Mouse (Mus musculus) granulocyte monocyte progenitor cell, adult 5-6 weeks (primary cell): Measurements from ENCODE around the gene Nat8f6. TPM values are rescaled to one million over a fixed set of nuclear protein-coding genes. Genes with fewer than 3 reads are reported as not detected.
"Not testable (repeated sequence)": the region's sequence is repeated elsewhere in the genome, so short reads cannot be mapped to it uniquely, and the experiment has no call there.

ENCODE experiments used
- ATAC-seq: replicated peaks from 2 replicates; pipeline ENCODE4 v1.8.0; 2016; ENCODE audit warnings: mild to moderate bottlenecking, moderate TSS enrichment, inconsistent platforms; ENCODE audit not compliant: poor library complexity, severe bottlenecking
- total RNA-seq, 2 experiments: library from RNA; stranded (forward) in 1 of 2; stranded (reverse) in 1 of 2; fragments of 200-712, 200-1000 nt in 1 of 2; fragments of >200 nt in 1 of 2; fragmentation: Nextera tagmentation in 1 of 2; gene quantifications; 2 replicates each; pipeline ENCODE4 v1.2.3; 2014 to 2017

Gene Nat8f6
- total RNA-seq, 2 experiments from 2014 or later, result not detected

DNA sequence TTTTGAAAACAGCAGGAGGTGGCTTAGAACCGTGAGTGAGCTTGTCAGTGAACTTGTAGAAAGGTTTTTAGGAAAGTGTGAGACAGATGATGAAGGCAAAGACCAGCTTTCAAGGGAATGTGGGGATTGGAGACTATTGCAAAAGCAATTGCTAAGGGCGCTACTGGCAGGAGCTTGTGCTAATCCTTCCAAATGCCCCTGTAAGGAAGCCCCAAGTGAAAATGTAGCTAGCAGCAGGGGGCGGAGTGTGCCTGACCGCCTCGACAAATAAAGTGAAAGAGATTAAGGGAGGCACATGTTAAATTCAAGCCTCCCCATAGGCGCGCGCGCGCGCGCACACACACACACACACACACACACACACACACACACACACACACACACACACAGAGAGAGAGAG is 16.6 kb upstream of the Nat8f6 start:
- peak; percentile 44; the same call in 1 of the 2 replicates for ATAC-seq

DNA sequence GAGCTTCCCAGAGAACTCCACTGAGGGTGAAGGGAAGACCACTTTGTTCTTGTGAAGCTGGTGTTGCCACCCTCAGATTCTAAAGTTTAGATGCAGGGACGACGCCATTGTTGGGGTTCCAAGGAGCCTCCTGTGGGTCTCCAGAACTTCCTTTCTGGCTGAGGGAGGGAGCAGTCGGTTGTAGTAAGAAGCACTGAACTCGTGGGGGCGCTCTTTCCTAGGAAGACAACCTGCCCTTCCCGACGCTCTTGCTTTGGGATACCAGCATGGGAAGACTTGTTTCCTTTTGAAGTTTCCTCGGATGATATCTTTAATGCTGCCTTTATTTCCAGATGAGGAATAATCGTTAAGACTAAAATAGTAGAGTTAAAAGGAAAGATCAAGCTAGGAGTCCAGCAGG is 16.1 kb upstream of the Nat8f6 start:
- ATAC-seq, result peak; percentile 30; the same call in 1 of the 2 replicates

DNA sequence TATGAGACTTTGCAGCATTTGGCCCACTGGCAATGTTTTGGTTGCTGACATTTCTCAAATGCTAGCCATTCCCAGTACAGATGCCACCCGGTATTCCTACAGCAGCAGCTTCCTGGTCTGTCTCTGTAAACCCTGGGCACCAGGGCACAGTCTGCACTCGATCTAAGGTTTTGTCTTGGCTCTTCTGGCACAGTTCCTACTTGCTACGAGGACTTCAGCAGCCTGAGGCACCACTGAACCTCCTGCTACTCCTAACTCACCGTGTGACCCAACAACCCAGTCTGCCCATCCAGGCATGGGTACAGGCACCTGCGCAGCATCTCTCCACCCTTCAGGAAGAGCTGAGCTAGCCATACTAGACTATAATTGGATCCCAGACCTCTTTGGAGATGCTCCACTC is 15.3 kb upstream of the Nat8f6 start:
- ATAC-seq, result not testable (repeated sequence)

DNA sequence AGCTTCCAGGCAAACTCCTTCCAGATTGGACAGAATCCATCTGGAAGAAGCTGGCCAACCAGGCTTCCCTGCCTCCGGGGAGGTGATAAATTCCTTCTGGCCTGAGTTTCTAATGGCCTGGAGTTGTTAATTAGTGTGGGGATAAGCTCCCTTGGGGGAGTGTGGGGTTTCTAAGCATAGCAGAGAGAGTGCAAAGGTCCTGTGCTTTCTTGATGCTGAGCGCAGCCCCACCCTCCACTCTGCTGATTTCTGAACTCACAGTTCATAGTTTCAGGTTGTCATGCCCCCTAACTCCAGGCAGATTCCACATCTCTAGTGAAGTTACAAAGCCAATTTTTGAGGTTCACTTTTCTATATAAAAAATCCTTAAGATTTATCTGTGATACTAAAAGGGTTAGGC is 14.3 kb upstream of the Nat8f6 start:
- ATAC-seq, result not testable (repeated sequence)

DNA sequence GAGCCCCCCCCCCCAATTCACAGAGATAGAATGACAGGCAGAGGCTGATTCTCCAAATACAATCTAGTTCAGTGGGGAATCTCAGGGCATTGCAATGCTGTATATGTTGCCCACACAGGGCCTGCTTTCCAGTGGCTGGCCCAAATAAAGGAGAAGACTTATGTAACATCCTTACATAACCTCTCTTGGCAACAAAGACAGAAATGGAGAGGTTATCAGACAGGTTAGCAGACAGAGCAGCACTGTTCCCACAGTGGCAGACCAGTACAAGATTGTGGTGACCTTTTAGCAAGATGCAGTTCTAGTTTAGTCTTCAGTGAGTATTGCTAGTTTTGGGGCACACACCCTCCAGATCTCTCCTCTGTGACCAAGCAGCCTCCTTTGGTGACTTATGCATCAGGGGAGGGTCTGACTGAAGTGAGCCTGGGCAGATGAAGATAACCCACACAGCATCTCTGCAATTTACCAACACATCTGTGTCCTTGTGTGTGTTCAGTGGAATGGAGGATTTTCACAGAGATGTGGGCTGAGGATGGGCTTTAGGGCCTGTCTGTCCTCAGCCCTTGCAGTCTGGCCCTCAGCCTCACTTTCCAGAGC is 13.8 kb upstream of the Nat8f6 start:
- ATAC-seq, result not testable (repeated sequence)

DNA sequence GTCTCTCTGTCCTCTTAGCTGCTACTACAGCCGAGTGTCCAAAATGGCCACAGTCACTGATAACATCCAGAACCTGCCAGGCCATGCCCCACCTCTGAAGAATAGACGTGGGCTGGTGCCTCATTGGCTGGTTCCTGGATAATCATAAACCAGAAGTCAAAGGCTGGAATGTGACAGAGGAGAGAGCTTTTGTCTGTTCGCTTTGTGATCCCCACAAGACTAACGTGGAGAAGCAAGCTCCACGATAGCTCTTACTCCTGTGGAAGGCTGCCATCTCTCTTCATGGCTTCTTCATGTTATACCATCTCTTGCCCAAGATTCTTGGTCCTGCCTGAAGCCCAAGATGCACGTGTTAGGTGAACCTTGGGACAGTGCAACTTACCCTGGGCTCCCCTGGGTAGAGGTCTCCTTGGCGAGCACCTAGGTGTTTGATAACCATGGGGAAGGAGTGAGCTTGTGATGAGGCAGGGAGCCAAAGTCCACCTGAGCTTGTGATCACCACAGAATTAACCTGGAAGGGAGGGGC is 11.1 kb upstream of the Nat8f6 start, which contains the start of gene Nat8:
Nat8 (minus strand) TSS at position 287 of the 526 bp plus-strand sequence.
- ATAC-seq, result no peak

DNA sequence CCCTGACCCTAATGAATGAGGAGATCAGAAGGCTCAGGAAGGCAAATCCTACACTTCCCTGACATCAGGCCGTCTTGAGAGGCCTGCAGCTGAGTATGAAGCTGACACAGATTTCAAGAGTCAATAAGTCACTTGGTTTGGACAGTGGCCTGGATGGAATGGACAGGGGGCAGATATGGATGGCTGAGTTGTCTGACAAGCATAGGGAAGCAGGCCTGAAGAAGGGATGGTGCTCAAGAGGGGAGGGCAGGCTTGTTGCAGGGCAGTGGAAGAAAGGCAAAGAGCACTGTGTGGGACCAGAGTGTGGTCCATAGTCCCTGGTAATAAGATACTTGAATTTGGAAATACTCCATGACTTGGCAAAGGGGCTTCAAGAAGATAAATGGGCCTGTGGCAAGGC is 8.7 kb upstream of the Nat8f6 start:
- ATAC-seq, result no peak

DNA sequence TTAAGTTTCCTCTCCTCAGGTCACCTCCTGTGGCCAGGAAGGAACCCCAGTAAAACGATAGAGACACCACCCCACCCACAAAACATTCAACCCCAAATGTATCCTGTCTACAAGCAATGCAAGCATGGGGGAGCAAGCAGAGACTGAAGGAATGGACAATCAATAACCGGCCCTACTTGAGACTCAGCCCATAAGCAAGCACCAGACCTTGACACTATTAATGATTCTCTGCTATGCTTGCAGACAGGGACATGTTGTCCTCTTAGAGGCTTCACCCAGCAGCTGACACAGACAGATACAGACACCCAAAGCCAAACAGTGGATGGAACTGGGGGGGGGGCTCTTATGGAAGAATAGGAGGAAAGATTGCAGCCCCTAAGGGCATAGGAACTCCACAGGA is 5.1 kb upstream of the Nat8f6 start:
- ATAC-seq, result no peak

DNA sequence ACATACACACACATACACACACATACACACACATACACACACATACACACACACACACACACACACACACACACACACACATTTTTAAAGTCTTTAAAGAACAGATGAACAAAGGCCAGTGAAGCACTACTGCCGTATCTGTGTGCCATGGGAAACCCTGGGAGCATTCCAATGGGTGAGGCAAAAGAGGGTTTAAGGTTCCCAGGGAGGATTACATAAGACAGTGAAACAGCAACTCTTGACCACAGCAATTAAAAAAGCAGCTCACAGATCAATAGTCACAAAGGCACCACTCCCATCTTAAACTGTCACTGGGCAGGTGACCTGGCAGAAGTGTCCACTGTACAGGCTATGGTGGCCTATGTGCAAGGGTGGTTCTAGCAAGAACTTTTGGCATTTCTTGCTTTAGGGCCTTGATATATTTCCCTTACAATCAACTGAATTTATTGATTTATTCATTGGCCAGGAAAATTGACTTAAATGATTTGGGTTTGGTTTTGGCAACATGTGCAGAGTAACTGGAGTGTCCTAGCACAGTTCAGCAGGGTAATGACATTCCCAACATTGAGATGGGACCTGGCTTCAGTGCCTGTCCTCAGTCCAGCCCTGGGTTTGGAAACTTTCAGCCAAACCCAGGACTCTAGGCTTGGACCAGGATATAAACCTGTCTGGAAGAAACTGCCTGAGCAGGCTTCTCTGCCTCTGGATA is 2.8 kb upstream of the Nat8f6 start:
- ATAC-seq, result no peak

DNA sequence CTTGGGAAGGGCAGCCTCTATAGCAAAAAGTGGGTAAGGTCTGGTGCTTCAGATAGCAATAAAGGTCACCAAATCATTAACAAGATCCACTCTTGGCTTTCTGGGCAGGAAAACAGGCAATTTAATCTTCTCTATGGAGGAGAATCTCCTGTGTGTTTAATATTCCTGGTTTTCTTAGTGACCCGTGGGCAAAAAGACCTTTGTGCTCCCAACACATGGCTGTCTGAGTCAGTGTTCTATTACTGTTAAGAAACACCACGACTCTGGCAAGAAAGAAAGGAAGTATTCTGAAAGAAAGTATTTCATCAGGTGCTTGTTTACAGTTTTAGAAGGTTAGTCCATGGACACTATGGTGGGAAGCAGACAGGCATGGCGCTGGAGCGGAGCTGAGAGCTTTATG is 1.5 kb upstream of the Nat8f6 start:
- ATAC-seq, result no peak

DNA sequence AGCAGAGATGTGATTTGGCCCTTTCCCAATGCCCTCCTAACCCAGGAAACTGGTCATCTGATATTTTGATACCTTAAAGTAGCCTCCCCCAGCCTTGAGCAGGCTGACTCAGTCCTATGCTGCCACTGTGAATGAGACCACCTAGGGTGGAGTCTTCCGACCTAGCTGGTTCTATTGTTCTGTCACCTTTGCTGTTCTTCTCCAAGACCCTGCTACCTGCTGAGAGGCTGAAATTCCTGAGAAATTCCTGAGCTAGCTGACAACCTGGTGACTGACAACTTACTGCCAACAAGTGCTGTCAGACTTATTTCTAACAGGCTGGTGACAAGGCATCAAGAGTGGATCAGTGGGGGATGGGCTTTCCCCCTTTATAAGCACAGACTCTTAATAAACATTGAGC is 2.4 kb downstream of the Nat8f6 start:
- no peak for ATAC-seq

DNA sequence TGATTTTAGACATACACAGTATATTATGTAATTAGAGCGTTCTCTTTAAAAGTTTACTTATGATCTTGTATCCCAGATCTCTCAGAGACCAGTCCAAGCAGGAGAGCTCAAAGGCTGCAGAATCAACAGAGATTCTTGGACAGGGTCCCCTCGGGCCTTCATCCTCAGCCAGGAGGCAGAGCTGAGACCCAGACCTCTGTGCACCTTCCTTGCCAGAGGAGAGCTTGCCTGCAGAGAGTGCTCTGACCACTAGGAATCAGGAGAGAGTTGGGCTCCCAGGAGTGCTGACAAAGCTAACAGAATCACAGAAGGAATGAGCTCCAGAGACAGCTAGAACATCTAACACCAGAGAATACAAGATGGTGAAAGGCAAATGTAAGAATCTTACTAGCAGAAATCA is 7.4 kb downstream of the Nat8f6 start:
- ATAC-seq, result no peak

DNA sequence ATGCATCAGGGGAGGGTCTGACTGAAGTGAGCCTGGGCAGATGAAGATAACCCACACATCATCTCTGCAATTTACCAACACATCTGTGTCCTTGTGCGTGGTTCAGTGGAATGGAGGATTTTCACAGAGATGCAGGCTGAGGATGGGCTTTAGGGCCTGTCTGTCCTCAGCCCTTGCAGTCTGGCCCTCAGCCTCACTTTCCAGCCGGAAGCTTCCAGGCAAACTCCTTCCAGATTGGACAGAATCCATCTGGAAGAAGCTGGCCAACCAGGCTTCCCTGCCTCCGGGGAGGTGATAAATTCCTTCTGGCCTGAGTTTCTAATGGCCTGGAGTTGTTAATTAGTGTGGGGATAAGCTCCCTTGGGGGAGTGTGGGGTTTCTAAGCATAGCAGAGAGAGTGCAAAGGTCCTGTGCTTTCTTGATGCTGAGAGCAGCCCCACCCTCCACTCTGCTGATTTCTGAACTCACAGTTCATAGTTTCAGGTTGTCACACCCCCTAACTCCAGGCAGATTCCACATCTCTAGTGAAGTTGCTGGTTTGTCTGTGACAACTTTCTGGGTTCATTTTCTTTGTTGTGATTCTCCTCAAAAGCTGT is 9.7 kb downstream of the Nat8f6 start:
- not testable (repeated sequence) for ATAC-seq

DNA sequence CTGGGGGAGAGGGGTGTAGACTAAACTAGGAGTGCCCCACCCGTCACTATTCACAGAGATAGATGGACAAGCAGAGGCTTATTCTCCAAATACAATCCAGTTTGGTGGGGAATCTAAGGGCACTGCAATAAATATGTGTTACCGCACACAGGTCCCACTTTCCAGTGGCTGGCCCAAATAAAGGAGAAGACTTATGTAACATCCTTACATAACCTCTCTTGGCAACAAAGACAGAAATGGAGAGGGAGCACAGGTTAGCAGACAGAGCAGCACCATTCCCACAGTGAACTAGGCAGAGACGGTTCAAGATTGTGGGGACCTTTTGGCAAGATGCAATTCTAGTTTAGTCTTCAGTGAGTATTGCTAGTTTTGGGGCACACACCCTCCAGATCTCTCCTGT is 10.2 kb downstream of the Nat8f6 start:
- ATAC-seq, result not testable (repeated sequence)

DNA sequence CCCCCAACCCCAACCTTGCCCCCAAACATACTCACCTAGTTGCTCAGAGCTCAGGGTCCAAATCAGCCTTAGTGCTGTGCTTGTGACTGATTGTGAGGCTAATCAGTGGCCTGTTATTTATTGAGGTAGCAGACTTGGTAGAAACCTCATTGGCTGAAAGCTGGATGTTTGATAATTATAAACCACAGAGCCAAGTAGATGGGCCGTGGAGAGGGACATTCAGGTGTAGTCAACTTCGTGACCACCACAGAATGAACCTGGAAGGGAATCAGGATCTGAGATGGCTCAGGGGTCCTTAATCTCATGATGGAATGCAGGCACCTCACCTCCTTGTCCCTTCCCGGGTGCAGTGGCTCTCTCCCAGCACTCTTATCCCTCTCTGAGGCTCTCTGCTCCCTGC is 11.0 kb downstream of the Nat8f6 start:
- not testable (repeated sequence) for ATAC-seq

DNA sequence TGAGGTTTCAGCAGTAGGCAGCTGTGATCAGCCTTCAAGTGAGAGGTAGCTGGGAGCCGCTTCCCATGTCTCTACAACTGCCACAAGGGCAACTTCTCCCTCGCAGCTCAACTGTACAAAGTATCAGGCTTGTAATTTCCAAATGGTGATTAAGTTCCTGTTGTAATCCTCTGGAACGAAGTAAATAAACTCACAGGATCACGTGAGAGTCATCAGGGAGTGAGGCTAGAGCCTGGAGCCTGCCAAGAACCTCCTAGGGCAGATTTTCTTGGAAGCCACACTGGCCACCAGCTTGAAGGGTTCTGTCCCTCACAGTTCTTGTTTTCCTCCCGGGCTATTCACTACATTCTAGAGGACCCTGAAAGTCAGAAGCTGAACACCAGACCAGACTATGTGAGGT is 17.6 kb downstream of the Nat8f6 start:
- ATAC-seq, result not testable (repeated sequence)

DNA sequence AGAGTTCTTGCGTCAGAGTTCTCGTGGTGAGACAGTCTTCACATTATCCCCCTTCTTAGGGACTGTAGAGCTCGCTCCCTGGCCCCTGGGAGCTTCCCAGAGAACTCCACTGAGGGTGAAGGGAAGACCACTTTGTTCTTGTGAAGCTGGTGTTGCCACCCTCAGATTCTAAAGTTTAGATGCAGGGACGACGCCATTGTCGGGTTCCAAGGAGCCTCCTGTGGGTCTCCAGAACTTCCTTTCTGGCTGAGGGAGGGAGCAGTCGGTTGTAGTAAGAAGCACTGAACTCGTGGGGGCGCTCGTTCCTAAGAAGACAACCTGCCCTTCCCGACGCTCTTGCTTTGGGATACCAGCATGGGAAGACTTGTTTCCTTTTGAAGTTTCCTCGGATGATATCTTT is 55.2 kb downstream of the Nat8f6 start, which contains the start of gene Nat8f3:
Nat8f3 (minus strand) TSS at position 223 of the 400 bp plus-strand sequence.
- not testable (repeated sequence) for ATAC-seq

DNA sequence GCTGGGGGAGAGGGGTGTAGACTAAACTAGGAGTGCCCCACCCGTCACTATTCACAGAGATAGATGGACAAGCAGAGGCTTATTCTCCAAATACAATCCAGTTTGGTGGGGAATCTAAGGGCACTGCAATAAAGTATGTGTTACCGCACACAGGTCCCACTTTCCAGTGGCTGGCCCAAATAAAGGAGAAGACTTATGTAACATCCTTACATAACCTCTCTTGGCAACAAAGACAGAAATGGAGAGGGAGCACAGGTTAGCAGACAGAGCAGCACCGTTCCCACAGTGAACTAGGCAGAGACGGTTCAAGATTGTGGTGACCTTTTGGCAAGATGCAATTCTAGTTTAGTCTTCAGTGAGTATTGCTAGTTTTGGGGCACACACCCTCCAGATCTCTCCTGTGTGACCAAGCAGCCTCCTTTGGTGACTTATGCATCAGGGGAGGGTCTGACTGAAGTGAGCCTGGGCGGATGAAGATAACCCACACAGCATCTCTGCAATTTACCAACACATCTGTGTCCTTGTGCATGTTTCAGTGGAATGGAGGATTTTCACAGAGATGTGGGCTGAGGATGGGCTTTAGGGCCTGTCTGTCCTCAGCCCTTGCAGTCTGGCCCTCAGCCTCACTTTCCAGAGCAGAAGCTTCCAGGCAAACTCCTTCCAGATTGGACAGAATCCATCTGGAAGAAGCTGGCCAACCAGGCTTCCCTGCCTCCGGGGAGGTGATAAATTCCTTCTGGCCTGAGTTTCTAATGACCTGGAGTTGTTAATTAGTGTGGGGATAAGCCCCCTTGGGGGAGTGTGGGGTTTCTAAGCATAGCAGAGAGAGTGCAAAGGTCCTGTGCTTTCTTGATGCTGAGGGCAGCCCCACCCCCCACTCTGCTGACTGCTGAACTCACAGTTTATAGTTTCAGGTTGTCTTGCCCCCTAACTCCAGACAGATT is 57.4 kb downstream of the Nat8f6 start:
- not testable (repeated sequence) for ATAC-seq

DNA sequence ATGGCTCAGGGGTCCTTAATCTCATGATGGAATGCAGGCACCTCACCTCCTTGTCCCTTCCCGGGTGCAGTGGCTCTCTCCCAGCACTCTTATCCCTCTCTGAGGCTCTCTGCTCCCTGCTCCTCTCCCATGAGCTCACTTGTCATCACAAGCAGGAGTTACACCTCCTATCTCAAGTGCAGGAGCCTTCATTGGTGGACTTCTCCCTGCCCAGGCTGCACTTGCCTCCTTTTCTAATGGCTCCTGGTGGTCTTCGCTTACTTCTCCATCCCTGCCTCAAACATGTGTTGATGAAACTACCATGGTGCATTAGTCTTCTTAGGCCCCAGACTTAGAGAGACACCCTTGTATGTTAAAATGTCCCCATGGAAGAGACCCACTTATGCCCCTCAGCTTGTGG is 58.1 kb downstream of the Nat8f6 start:
- ATAC-seq, result not testable (repeated sequence)
